Mouse (Mus musculus) G1E-ER4 (cell line): ENCODE measurements at regions not wholly inside any gene's neighbourhood (a gene's known extent, or its start where the extent isn't known, plus 50 kb on each side); places are given as distances from the start of the nearest gene placed in this dataset.

Experiments
- GATA1 ChIP-seq: IDR thresholded peaks from one replicate; pipeline ENCODE4 v1.8.0; 2012; ENCODE audit warnings: low read length, inconsistent platforms

DNA sequence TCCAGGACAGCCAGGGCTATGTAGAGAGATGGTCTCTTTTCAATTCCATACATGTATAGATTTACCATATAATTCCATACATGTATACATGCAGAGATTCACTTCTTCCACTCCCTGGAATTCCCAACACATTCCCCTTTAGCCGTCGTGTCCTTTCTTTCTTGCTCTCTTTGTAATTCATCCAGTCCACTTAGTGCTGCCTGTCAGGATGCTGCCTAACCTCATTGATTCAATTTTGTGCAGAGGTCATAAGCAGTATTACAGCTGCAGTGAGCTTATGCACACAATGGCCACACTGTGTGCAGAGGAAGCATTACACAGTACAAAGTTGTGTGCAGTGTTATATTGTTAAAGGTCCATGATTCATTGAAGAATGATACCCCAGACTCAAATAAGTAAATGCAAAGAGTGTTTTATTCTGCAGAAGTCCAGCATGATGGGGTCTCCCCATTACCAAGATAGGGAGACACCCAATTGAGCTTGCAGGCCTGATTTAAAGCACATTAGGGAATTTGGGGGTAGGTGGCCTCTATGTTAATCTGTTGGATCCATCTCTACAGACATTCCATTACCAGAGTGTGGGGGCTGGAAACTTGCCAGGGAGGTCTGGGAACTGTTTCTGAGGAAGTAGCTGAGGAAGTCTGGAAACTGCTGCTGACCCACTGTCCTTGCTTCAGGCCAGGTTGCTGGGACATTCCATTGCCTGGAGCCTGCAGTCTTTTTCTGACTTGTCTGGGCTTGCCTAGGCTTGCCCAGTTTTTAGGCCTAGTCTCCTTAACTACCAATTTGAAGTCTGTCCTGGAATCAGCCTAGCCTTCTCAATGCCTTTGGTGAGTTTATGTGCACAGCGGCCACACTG lies 72.8 kb downstream of the Fam161a start:
- no peak for TF ChIP-seq GATA1

GRCm38 (mm10) chr11:23081616-23082015 lies 74.3 kb downstream of the Fam161a start:
- TF ChIP-seq GATA1 = no peak

DNA sequence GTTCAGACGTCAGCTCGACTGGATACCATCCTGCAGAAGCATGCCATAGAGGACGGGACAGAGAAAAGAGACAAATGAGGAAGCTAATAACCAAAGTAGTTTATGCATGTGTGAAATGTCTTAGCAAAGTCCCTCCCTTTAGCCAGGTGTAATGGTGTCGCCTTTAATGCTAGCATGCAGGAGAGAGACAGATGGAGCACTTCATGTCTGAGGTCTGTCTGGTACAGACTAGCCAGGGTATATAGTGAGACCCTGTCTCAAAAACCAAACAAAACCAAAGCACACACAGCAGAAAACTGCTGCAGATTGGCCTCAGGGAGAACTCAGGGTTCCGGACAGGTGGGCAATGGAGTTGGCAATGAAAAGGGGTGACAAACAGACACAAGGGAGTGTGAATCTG lies 88.0 kb downstream of the Fam161a start:
- TF ChIP-seq GATA1 = no peak

- no peak for TF ChIP-seq GATA1
These were observed 89.3 kb downstream of the Fam161a start for GRCm38 (mm10) chr11:23096451-23097222.

- no peak for TF ChIP-seq GATA1
These were observed 89.8 kb downstream of the Fam161a start for GRCm38 (mm10) chr11:23097223-23097490.

GRCm38 (mm10) chr11:23114636-23115035 lies 107.3 kb downstream of the Fam161a start:
- TF ChIP-seq GATA1 = no peak

DNA sequence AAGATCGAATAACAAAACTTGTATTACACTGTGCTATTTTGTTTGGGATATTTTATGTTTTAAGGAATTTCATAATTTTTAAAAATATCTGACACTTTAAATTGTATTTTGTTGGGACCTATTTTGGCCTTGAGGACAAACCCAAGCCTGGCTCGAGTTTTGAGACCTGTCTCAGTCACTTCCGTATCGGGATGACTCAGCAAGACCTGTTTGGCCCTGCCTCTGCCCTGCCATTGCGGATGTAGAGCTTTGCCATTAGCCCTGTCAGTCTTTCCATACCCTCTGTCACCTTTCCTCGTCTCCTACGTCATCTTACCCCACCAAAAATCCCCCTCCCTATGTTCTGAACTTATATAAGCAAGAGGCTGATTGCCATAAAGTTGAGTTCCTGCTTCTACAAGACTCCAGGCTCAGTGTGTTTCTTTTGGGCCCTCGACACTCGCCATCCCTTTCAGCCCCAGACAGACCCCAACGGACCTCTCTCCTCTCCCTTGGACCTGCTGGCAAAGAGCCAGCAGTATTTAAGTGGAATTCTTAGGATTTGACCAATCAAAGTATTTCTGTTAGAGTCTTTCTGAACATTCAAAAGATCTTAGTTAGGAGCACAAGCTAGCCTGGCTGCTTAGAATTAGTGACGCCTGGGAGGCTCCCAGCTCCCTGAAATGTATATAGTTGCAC lies 113.3 kb downstream of the Fam161a start:
- no peak for TF ChIP-seq GATA1

- TF ChIP-seq GATA1 = no peak
These were observed 117.0 kb downstream of the Fam161a start for GRCm38 (mm10) chr11:23124198-23124951.

DNA sequence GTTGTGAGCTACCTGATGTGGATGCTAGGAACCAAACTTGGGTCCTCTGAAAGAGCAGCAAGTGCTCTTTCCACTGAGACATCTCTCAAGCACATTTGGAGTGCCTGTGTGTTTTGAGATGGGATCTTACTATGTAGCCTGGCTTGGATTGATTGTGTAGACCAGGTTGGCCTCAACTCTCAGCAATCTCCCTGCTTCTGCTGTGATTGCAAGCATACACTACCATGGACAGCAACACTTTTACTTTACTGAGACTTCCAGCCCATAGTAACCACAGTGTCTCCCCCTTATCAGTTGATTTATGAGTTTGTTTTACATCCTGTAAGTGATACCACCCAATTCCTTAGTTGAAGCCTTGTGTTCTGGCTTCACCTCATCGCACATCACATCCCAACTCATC lies 123.8 kb downstream of the Fam161a start:
- TF ChIP-seq GATA1 = no peak

- TF ChIP-seq GATA1 = no peak
These were observed 124.2 kb upstream of the Xpo1 start for GRCm38 (mm10) chr11:23131632-23132031.

DNA sequence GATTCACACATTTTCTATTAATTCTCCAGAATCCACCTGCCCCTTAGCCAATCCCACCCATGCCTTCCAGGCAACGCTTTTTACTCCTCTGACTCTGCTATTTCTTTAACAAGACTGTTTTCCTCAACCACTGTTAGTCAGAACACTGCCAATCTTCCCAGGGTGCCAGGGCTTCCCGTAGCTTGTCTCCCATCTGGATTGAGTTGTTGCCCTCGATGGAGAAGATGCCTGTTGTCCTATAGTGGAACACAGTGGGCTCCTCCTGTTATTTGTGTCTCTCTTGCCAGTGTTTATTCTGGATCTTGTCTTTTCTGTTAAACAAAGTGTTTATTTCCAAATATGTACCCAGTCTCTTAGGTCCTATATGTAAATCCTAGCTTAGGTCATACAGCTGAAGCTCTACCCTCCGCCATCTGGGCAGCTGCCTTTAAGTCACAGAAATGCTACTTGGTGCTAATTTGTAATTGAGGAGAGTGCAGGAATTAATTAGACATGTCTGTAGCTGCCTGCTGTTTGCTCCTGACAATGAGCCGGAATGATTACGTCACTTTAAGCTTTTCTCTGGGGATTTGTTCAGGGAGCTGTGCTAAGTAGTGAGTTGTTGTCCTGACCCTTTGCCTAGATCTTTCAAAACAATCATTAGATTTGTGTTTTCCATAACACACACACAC lies 115.3 kb upstream of the Xpo1 start:
- TF ChIP-seq GATA1 = no peak

DNA sequence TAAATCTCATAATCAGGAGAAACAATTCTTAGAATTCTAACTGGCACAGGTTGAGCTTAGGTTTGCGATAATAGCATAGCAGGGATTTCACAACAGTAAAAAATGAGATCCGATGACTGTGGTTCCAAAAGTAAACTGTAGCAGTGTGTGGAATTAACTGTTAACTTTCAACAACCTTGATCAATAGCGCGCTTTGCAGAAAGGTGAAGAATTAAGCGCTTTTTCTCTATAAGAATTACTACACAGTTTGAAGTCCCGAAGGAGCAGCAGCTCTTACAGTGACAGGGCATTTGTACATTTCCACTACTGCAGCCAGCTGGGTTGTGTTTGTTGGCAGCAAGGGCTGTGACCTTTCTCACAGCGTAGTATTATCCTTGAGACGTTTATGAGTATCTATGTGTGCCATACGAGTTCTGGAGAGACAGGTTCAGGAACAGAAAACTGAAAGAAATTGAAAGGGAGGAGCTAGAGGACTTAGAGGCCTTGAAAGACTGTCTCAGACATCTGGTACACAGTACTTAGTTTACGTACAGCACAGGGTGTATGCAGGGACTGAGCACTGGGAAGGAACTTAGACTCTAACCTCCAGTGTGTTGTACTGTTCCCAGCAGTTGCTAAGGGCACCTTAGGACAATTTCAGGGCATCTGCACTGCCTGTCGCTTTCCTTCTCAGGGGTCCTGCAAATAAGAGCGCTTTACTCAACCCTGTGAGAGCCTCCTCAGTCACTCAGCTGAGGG lies 114.6 kb upstream of the Xpo1 start:
- no peak for TF ChIP-seq GATA1

DNA sequence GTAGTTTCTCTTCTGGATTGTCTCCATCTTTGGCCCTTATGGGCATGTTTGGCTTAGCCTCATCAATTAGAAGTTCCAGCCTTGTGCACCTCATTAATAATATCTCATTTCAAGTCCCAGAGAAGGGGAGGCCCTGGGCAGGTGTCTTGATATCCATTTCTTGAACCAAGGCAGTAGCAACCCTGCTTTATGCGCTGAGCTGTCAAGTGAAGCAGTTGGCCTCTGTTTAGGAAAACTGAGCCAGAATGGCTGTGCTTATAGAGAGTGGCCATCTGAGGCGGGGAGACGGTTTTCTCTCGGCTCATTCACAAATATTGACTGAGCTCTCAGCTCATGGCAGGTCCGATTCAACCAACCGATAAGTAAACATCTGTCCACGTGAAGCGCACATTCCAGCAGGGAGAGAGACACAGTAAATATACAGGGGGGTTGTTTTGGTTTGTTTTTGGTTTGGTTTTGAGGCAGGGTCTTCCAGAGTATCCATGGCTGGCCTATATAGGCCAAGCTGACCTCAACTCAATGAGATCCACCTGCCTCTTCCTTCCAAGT lies 107.7 kb upstream of the Xpo1 start:
- no peak for TF ChIP-seq GATA1
